Mouse (Mus musculus): Measurements from ENCODE around the gene D10Wsu102e. TPM values are rescaled to one million over a fixed set of nuclear protein-coding genes. Genes with fewer than 3 reads are reported as not detected.
"Not testable (repeated sequence)": the region's sequence is repeated elsewhere in the genome, so short reads cannot be mapped to it uniquely, and the experiment has no call there.

Gene D10Wsu102e
- polyA plus RNA-seq, 1 experiment from 2014 or later: 0.45 TPM

DNA sequence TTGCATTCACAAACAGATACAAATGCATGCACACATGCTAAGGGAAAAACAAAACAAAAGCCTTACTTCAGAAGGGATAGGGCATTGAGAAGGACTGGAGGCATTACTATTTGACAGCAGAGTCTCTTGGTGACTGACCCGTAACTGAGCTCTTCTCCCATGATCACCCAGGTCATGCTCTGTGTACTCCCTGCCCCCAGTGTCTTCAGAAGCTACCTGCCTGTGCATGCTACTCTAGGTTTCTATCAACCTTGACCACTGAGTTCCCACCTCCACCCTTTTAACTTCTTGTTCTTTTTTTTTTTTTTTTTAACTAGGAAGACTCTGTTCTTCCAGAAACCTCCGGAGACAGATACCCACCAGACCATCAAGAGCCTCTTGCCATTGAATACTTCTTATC lies 9.3 kb upstream of the D10Wsu102e start:
- H3K4me2 ChIP-seq: no peak overlapping the region
- no peak overlapping the region for H3K27ac ChIP-seq
- no peaks in the 10 kb centered on the region for H3K9me3 ChIP-seq (replicated peaks)
- 62% methylated on average over 2 of the region's 2 CpGs for WGBS (ENCODE audit: insufficient replicate concordance)
- no peak overlapping the region for H3K4me3 ChIP-seq
- H3K36me3 ChIP-seq: no peaks in the 10 kb centered on the region
- no peak overlapping the region for H3K9ac ChIP-seq
- H3K4me1 ChIP-seq: peaks cover 5% of the 10 kb centered on the region; the same call in 1 of the 2 replicates
- H3K27me3 ChIP-seq (replicated peaks): peaks cover 17% of the 10 kb centered on the region
- no peak for ATAC-seq

DNA sequence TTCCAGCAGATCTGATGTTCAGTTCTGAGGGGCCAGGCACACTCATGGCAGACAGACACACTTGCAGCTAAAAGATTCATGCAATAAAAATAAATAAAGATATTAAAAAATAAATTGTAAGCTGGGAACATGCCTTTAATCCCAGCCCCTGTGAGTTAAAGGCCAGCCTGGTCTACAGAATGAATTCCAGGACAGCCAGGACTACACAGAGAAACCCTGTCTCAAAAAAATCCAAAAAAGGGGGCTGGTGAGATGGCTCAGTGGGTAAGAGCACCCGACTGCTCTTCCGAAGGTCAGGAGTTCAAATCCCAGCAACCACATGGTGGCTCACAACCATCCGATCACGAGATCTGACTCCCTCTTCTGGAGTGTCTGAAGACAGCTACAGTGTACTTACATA lies 8.2 kb upstream of the D10Wsu102e start:
- WGBS (ENCODE audit: insufficient replicate concordance): 76% methylated on average over 4 of the region's 4 CpGs
- H3K36me3 ChIP-seq; H3K4me2 ChIP-seq; H3K4me3 ChIP-seq; ATAC-seq; H3K9ac ChIP-seq; H3K9me3 ChIP-seq (replicated peaks); H3K4me1 ChIP-seq; H3K27ac ChIP-seq: not testable (repeated sequence)
- peaks cover 17% of the 10 kb centered on the region for H3K27me3 ChIP-seq (replicated peaks)

DNA sequence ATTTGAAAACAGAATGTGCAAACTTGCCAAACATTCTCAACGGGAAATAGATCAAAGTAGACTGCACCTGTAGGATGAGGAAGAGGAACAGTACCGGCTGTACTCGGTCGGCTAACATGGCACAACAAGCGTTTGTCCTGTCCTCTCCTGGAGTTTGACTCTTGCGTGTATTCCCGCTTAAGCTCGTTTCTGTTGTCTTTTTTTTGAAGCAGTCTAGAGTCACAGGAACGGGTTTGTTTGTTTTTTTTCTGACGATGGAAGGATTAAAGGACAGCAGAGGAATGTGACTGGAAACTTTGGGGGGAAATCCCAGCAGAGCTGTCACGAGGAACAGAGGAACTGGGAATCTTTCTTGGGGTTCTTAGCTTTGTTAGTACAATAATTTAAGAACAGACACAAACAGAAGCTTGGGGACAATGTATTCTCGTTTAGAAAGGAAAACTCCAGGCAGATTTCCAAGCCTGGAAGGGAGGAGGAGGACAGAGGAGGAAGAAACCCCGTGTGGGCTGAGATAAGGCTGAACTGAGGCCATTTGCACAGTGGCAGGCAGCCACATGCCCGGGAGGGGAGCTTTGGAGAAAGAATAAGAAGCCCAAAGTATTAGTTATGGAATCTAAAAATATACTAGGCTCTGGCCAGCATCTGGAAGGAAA lies 6.2 kb upstream of the D10Wsu102e start:
- WGBS (ENCODE audit: insufficient replicate concordance): 46% methylated on average over 14 of the region's 14 CpGs
- H3K9me3 ChIP-seq (replicated peaks): no peaks in the 10 kb centered on the region
- H3K4me1 ChIP-seq: peaks cover 9% of the 10 kb centered on the region
- no peak overlapping the region for H3K27ac ChIP-seq
- H3K4me2 ChIP-seq: no peak overlapping the region
- peaks cover 16% of the 10 kb centered on the region for H3K27me3 ChIP-seq (replicated peaks)
- H3K4me3 ChIP-seq: no peak overlapping the region
- no peak for ATAC-seq
- H3K36me3 ChIP-seq: no peaks in the 10 kb centered on the region
- H3K9ac ChIP-seq: no peak overlapping the region

DNA sequence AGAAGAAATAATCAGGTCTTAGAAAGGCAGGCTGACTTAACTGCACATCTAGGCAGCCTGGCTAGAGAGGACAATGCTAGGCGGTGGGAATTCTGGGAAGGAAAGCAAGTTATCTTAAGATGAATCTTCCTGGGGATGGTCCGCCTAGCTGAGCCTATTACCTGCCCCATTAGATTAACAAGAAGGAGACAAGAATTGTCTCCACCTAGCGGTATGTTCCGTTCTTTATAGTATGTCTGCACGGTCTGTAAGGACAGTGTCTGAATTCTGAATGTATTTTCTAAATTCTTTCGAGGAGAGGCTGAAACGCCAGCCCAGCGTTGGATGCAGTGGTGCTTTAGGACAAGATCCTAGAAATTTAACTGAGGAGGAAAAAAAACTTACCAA lies 5.7 kb upstream of the D10Wsu102e start:
- no peak overlapping the region for H3K4me2 ChIP-seq

DNA sequence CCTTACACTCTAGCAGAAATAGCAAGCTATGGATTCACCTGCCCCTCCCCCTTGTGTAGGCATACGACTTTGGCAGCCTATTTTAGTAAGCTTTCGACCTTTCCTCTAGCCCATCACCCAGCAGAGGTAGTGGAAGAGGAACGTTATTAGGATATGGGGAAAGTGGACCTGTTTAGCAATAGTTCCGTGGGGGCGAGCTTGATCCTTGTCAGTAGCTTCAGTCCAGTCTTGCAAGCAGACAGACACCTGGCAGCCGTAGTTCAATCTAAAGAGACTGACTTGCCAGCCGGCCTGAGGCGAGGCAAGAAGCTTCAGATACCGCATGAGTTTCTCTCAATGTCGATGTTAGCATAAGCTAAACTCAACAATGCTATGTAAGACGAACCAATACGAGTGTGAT lies 3.6 kb upstream of the D10Wsu102e start:
- no peaks in the 10 kb centered on the region for H3K36me3 ChIP-seq
- H3K27ac ChIP-seq: no peak overlapping the region
- no peak overlapping the region for H3K9ac ChIP-seq
- no peak overlapping the region for H3K4me2 ChIP-seq
- no peaks in the 10 kb centered on the region for H3K9me3 ChIP-seq (replicated peaks)
- H3K4me3 ChIP-seq: no peak overlapping the region
- H3K27me3 ChIP-seq (replicated peaks): no peaks in the 10 kb centered on the region
- H3K4me1 ChIP-seq: peaks cover 27% of the 10 kb centered on the region
- no peak for ATAC-seq
- 60% methylated on average over 12 of the region's 12 CpGs for WGBS (ENCODE audit: insufficient replicate concordance)

More for the DNA sequence above, 5.7 kb upstream of the D10Wsu102e start:
- Histone ChIP-seq H3K4me3 (no peak overlapping the region), H3K9ac (no peak overlapping the region), H3K9me3 (replicated peaks) (no peaks in the 10 kb centered on the region), H3K27ac (no peak overlapping the region), H3K36me3 (no peaks in the 10 kb centered on the region), H3K4me1 (peaks cover 14% of the 10 kb centered on the region), H3K27me3 (replicated peaks) (peaks cover 11% of the 10 kb centered on the region; the same call in 1 of the 2 replicates)
- no peak for ATAC-seq
- WGBS (ENCODE audit: insufficient replicate concordance): 62% methylated on average over 8 of the region's 8 CpGs

DNA sequence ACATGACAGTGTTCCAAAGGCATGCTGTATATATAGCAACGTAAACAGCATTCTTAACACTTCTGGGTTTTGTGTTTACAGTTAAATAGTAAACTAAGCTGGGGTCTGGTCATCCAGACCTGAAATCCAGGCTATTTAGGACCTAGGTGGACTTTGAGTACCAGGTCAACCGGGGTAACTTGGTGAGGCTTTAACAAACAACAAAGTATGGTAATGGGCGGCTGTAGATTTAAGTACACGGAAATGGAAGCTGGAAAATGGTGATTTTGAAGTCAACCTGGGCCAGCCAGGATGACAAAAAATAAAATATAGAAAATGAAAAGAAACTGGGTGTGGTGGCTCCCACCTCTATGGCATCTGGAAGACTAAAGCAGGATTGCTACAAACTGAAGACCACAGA lies 570 bp upstream of the D10Wsu102e start:
- no peaks in the 10 kb centered on the region for H3K9me3 ChIP-seq (replicated peaks)
- H3K4me1 ChIP-seq: peaks cover 41% of the 10 kb centered on the region
- peak overlapping the region; percentile 86 for H3K4me3 ChIP-seq
- ATAC-seq: no peak
- peak overlapping the region; percentile 61; the same call in 1 of the 2 replicates for H3K27ac ChIP-seq
- peak overlapping the region; percentile 87 for H3K4me2 ChIP-seq
- no peak overlapping the region for H3K9ac ChIP-seq
- peaks cover 23% of the 10 kb centered on the region for H3K36me3 ChIP-seq
- H3K27me3 ChIP-seq (replicated peaks): no peaks in the 10 kb centered on the region
- 71% methylated on average over 4 of the region's 4 CpGs for WGBS (ENCODE audit: insufficient replicate concordance)

DNA sequence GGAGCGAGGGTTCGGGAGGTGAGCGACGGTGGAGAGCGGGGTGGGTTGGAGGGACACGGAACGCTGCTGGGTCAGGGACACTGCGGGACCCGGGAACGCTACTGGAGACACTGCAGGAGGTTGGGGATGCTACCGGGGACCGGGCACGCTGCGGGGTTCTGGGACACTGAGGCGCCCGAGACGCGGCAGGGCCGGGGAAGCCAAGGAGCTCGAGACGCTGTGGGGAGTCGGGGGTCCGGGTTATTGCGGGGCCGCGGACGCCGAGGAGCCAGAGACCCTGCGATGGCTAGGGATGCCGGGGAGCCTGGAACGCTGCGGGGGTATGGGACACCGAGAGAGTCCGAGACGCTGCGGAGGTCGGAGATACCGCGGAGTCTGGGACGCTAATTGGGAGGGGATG lies 335 bp downstream of the D10Wsu102e start:
- Histone ChIP-seq H3K4me2 (peak overlapping the region; percentile 87), H3K9me3 (replicated peaks) (no peaks in the 10 kb centered on the region), H3K4me3 (peak overlapping the region; percentile 86), H3K36me3 (peaks cover 32% of the 10 kb centered on the region), H3K27ac (peak overlapping the region; percentile 68), H3K27me3 (replicated peaks) (no peaks in the 10 kb centered on the region), H3K9ac (peak overlapping the region; percentile 91), H3K4me1 (peaks cover 41% of the 10 kb centered on the region)
- WGBS (ENCODE audit: insufficient replicate concordance): under 1% methylated on average over 40 of the region's 40 CpGs
- ATAC-seq: peak; percentile 65

DNA sequence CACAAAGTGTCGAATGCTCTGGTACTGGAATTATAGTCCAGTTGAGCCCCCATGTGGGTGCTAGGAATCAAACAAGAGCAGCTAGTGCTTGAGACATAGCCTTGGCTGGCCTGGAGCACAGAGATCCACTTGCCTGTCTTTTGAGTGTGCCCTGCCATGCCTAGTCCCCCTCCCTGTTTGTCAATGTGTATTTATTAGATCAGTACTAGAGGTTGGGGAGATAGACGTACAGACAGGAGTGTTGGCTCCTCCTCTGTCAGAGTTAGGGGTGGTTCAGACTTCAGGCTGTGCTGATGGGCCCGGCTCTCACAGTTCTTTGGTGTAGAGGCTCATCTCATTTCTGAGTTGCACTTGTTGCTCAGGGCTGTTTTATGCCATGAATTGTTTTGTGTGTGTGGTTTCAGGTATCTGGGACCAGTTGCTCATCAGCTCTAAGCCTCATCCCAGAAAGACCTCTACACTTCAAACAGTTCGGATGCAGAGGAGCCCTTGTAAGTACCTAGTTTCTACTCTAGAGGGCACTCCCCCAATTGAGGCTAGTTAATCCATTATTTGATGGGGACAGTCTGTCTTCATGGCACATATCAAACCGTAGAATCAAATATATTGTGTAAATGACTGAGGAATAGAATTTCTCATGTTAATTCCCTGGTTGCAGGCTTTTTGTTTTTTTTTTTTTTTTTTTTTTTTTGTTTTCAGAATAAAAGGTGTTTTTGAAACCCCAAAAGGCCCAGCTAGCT lies 1.8 kb downstream of the D10Wsu102e start:
- no peak overlapping the region; the same call in 1 of the 2 replicates for H3K9ac ChIP-seq
- peak overlapping the region; percentile 87 for H3K4me2 ChIP-seq
- H3K4me3 ChIP-seq: peak overlapping the region; percentile 86
- ATAC-seq: peak; percentile 28
- no peak overlapping the region; the same call in 1 of the 2 replicates for H3K27ac ChIP-seq
- no peaks in the 10 kb centered on the region for H3K27me3 ChIP-seq (replicated peaks)
- peaks cover 46% of the 10 kb centered on the region for H3K36me3 ChIP-seq
- no peaks in the 10 kb centered on the region for H3K9me3 ChIP-seq (replicated peaks)
- H3K4me1 ChIP-seq: peaks cover 41% of the 10 kb centered on the region
- WGBS (ENCODE audit: insufficient replicate concordance): 43% methylated on average over 5 of the region's 5 CpGs

DNA sequence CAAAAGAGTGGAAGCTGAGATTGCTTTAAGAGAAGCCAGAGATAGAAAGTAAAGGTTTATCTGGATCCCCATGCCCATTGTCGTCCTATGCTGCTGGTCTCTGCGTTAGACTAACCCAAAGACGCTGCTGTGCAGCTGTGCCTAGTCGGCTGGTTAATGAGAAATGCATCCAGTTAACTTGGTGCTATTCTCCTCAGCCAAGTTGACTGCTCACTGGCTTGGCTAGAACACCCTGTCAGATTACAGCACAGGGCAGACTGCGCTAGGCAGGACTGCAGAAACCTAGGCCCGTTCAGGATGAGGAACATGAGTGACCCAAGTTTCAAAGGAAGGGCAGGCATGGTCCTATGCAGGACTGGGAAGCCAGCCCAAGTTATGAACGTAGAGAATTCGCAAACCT lies 3.4 kb downstream of the D10Wsu102e start:
- no peaks in the 10 kb centered on the region for H3K9me3 ChIP-seq (replicated peaks)
- WGBS (ENCODE audit: insufficient replicate concordance): 83% methylated on average over 8 of the region's 8 CpGs
- peaks cover 35% of the 10 kb centered on the region for H3K4me1 ChIP-seq
- no peak overlapping the region for H3K27ac ChIP-seq
- H3K36me3 ChIP-seq: peaks cover 63% of the 10 kb centered on the region
- no peaks in the 10 kb centered on the region for H3K27me3 ChIP-seq (replicated peaks)
- no peak overlapping the region for H3K9ac ChIP-seq
- H3K4me3 ChIP-seq: no peak overlapping the region
- ATAC-seq: no peak
- no peak overlapping the region for H3K4me2 ChIP-seq

DNA sequence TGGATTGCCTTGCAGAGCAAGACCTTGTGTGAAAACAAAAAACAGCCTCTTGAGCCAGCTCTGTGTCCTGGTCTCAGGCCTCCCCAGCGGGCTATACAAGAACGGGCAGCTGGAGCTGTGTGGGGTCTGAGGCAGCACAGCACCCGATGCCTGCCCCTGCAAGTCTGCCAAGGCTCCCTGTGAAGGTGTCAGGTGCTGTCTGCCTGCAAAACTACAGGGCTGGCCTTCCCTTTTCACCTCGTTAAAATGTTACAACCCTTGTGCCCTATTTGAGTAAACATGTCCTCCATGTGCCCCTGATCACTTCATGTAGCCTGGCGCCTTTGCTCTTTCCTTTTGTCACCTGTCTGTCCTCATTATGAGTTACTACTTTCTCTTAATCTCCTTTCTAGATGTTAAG lies 8.9 kb downstream of the D10Wsu102e start:
- Histone ChIP-seq H3K4me1 (0 out of 2 replicates have a peak, but pooled peaks cover 2% of the 10 kb centered on the region), H3K9ac (no peak overlapping the region), H3K4me3 (no peak overlapping the region), H3K27me3 (replicated peaks) (no peaks in the 10 kb centered on the region), H3K27ac (no peak overlapping the region), H3K9me3 (replicated peaks) (no peaks in the 10 kb centered on the region), H3K4me2 (no peak overlapping the region), H3K36me3 (peaks cover 93% of the 10 kb centered on the region)
- no peak for ATAC-seq
- 83% methylated on average over 5 of the region's 5 CpGs for WGBS (ENCODE audit: insufficient replicate concordance)

DNA sequence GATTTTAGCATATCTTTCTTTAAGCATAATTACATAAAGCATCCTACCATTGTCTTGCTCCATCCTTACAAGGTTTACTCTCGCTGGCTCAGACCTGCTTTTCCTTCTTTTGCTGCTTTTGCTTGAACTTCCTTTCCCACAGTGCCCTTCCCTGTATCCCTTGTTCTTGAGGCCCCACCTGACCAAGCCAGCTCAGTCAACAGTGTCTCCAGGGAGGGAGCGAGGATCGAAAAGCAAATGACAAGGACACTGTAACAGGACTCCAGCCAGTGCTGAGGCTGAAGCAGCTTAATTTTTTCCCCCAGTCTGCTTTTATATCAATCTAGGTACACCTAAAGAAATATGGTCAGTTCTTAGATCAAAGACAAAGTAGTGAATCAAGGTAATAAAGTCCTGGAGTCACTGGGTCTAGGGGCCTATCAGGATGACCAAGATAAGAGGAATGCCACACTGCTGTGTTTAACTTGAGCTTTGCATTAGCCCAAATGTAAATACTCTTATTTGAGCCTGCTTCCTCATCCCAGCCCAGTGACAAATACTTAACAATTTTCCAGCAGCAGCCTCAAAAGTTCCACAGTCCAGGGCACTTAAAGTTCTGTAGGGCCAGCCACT lies 14.1 kb downstream of the D10Wsu102e start:
- no peak overlapping the region for H3K4me3 ChIP-seq
- H3K9me3 ChIP-seq (replicated peaks): peaks cover 8% of the 10 kb centered on the region; the same call in 1 of the 2 replicates
- no peaks in the 10 kb centered on the region for H3K4me1 ChIP-seq
- no peaks in the 10 kb centered on the region for H3K27me3 ChIP-seq (replicated peaks)
- no peak overlapping the region for H3K4me2 ChIP-seq
- H3K27ac ChIP-seq: no peak overlapping the region
- WGBS (ENCODE audit: insufficient replicate concordance): 83% methylated on average over 3 of the region's 3 CpGs
- no peak for ATAC-seq
- no peak overlapping the region for H3K9ac ChIP-seq
- H3K36me3 ChIP-seq: peaks cover 79% of the 10 kb centered on the region

DNA sequence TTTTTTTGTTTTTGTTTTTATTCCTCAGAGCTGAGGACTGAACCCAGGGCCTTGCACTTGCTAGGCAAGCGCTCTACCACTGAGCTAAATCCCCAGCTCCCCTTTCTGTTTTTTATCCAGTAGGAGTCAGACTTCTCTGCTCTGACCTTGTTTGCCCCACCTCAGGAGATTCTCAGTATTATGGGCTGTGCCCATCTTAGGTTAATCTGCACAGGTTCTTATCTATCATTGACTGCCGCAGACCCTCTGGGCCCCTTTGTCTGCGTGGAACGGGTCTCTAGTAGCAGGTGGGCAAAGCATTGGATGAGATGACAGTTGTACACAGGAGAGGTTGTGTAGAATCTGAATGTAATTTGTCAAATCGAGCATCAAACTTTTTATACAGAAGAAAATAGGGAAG lies 15.4 kb downstream of the D10Wsu102e start:
- peaks cover 82% of the 10 kb centered on the region for H3K36me3 ChIP-seq
- ATAC-seq; H3K9me3 ChIP-seq (replicated peaks); H3K4me3 ChIP-seq; H3K4me1 ChIP-seq; H3K9ac ChIP-seq; H3K27me3 ChIP-seq (replicated peaks); H3K4me2 ChIP-seq; H3K27ac ChIP-seq: not testable (repeated sequence)
- WGBS (ENCODE audit: insufficient replicate concordance): 80% methylated on average over 5 of the region's 5 CpGs
